Mouse (Mus musculus) brain, embryonic 18.5 days (tissue): Measurements from ENCODE around the gene Vax1.

Experiments used
- DNase-seq: peaks from one replicate; pipeline ENCODE4 v3.0.0-alpha.2; 2012; ENCODE audit warnings: low read depth, low spot score

The Vax1 gene

DNA sequence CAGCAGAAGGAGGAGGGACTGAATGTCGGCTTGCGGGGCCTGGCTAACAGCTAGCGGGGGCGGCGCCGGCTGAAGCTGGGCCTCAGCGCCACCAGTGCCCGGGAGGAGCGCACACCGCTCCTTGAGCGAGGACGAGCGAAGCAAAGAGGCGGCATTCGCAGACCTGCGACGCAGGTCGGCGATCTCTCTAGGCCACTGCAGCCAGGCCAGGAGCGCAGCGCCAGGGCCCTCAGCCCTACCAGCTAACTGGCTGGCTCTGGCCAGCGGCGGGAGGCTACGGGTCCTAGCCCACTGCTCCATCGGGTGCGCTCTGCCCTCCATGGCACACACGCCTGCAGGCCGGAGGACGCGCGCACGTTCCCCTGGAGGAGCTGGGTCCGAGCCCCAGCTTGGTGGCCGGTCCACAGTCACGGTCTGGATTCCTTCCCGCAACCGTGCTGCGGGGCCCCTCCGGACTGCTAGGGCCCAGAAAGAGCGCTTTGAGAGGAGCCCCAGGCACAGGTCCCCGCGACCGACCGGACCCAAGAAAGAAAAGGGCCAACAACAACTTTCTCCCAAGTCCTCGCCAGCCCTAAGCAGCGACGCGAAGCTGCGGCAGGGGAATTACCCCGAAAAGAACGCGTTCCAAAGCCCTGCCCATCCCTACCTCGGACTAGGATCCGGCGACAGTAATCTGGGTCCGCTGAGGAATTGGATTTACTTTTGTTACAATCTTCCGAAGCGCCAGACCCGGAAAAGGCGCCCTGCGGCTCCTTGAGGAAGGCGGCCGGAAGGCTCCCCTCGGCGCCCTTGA, 517 bp downstream of the Vax1 start:
- DNase-seq, result no peak

GRCm38 (mm10) chr19:59168386-59168905, 1.4 kb downstream of the Vax1 start:
- DNase-seq, result no peak

DNA sequence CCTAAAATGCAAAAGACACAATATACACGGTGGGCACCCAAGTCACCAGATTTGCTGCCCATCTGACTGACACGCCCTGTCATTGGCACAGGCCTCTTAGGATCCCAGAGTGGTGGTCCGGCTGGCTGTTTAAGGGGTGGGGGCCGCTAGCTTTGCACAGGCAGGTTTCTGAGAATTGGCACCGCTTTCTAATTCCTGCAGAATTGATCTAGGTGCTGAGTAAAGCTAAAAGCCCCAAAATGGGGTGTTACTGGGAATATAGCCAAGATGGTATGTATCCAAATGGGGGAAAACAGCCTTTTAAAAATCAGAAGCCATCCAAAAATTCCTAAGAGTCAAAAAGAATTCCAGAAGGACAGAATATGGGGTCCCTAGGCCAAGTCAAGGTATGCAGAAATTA, 2.0 kb downstream of the Vax1 start:
- DNase-seq, result no peak

GRCm38 (mm10) chr19:59166879-59167278, 3.0 kb downstream of the Vax1 start:
- DNase-seq, result no peak

- DNase-seq, result no peak
These were observed 3.5 kb downstream of the Vax1 start for GRCm38 (mm10) chr19:59166311-59166761.

GRCm38 (mm10) chr19:59165577-59165976, 4.3 kb downstream of the Vax1 start:
- no peak for DNase-seq

GRCm38 (mm10) chr19:59164896-59165560, 4.8 kb downstream of the Vax1 start:
- no peak for DNase-seq

- no peak for DNase-seq
These were observed 5.7 kb downstream of the Vax1 start for GRCm38 (mm10) chr19:59164111-59164510.

DNA sequence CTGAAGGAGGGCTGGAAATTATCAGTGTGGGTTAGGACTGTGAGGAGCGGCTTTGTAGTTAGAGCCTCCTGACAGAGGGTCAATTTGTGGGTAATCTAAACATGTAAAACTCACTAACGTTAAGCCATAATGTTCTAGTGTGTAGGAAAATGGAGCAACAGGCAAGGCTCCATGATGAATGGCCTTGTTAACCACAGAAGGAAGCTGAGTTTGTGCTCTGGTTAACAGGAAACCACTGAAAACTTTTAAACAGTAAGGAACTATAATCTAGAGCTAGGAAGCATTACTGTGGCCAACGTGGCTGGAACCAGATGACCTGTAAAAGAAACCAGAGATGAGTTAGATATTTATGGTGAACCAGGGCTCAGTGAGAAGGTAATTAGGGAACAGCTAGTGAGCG, 13.2 kb downstream of the Vax1 start:
- no peak for DNase-seq

DNA sequence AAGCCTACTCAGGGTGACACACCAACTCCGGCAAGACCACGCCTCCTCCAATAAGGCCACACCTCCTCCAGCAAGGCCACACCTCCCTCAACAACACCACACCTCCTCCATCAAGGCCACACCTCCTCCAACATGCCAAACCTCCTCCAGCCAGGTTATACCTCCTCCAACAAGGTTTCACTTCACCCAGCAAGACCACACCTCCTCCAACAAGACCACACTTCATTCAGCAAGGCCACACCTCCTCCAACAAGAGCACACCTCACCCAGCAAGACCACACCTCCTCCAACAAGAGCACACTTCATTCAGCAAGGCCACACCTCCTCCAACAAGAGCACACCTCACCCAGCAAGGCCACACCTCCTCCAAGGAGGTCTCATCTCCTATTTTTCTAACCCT, 15.7 kb downstream of the Vax1 start:
- DNase-seq, result no peak

GRCm38 (mm10) chr19:59145492-59146140, 24.2 kb downstream of the Vax1 start:
- no peak for DNase-seq

- DNase-seq, result no peak
These were observed 24.8 kb downstream of the Vax1 start for GRCm38 (mm10) chr19:59145064-59145463.

DNA sequence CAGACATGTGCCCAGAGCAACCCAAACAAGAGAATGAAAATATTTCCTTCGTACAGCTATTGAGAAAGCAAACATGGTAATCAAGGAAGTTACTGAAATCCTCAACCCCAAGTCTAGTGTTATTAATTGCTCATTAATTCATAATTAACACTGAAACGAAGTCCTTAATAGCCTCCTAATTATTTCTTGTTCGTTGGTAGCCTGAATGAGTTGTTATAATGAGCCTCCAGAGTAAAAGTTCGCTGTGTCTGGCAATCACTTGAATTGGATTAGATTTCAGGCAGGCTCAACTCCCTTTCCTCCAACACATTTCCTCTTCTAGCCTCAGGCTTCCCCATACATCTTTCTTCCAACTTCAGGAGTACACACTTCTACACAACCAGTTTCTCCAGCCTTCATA, 27.6 kb downstream of the Vax1 start:
- DNase-seq, result no peak

DNA sequence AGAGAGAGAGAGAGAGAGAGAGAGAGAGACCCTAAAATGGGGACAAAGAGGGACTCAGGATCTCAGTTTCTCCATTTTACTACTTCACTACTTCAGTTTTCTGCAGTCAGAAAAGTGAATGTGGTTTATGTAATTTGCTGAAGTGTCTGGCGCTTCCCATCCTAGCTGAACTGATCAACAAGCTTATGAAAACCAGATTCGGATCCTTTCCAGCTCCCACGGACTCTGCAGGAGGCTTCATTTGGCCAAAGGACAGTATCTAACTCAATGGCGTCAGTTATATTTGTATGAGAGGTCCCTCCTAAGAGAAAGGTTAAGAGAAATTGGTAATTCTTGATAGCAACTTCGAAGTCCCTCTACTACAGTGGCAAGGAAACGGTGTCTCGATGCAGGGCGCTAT, 34.5 kb downstream of the Vax1 start:
- DNase-seq, result no peak

GRCm38 (mm10) chr19:59134916-59135315, 34.9 kb downstream of the Vax1 start:
- no peak for DNase-seq

DNA sequence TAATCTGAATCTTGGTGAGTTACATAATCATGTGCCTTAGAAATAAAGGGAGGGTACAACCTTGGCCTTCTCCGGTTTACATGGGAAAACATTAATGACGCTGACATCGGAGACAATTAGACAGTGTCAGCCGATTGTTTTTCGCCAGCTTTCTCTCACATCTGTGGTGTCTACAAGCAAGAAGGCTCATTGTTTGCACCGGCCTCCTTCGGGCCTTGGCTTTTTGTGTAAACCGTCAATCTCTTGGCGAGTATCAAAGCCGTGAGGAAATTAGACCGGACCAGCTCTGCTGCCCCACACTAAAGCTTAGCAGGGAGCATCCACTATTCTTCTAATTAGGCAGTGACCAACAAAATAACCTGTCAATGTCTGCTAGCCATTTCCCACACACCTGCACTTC, 36.7 kb downstream of the Vax1 start:
- DNase-seq, result no peak

- DNase-seq, result no peak
These were observed 40.2 kb downstream of the Vax1 start for GRCm38 (mm10) chr19:59129671-59130070.

GRCm38 (mm10) chr19:59128531-59129204, 41.2 kb downstream of the Vax1 start:
- DNase-seq, result no peak

DNA sequence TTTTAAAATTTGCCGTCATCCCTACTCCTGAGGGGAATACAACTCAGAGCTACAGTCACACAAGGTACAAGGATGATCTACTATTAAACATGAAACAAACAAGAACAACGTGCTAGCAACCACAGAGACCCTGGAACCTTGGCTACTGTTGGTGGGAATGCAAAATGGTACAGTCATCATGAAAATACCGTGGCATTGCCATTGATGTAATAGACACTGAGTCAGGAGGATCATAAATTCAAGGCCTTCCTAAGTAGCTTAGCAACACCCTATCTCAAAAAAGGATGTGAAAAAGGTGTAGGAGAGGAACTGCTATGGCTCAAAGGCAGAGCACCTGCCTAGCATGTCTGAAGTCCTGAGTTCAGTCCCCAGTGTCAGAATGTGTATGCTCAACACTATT, 42.4 kb downstream of the Vax1 start:
- no peak for DNase-seq
